Mouse (Mus musculus) forebrain, embryonic 16.5 days (tissue): ENCODE measurements at regions not wholly inside any gene's neighbourhood (a gene's known extent, or its start where the extent isn't known, plus 50 kb on each side); places are given as distances from the start of the nearest gene placed in this dataset.
"Not testable (repeated sequence)": the region's sequence is repeated elsewhere in the genome, so short reads cannot be mapped to it uniquely, and the experiment has no call there.

Experiments used
- ATAC-seq: fragments of 200-750 bp; cut with Nextera tagmentation; 2 replicates; pipeline ENCODE4 v1.8.0; 2017; ENCODE audit warnings: mild to moderate bottlenecking, moderate library complexity
- H3K27ac ChIP-seq: fragments of 300-500 bp; sonication (generic); 2 replicates; pipeline ENCODE4 v1.5.1; 2014; ENCODE audit warnings: low read length, control low read depth
- H3K27me3 ChIP-seq: fragments of 300-500 bp; sonication (generic); replicated peaks from 2 replicates; pipeline ENCODE4 v1.6.1; 2014; ENCODE audit warnings: low read length; ENCODE audit not compliant: control insufficient read depth, insufficient read depth
- H3K36me3 ChIP-seq: fragments of 300-500 bp; sonication (generic); 2 replicates; pipeline ENCODE4 v1.6.1; 2014; ENCODE audit not compliant: control insufficient read depth, insufficient read depth
- H3K4me1 ChIP-seq: fragments of 300-500 bp; sonication (generic); replicated peaks from 2 replicates; pipeline ENCODE4 v1.6.1; 2014; ENCODE audit warnings: low read length; ENCODE audit not compliant: control insufficient read depth, insufficient read depth
- H3K4me2 ChIP-seq: fragments of 300-500 bp; sonication (generic); 2 replicates; pipeline ENCODE4 v1.6.1; 2014; ENCODE audit warnings: mild to moderate bottlenecking, low read length, control low read depth
- H3K4me3 ChIP-seq: fragments of 300-500 bp; sonication (generic); replicated peaks from 2 replicates; pipeline ENCODE4 v1.5.1; 2014; ENCODE audit warnings: mild to moderate bottlenecking, low read length, control low read depth
- H3K9ac ChIP-seq: fragments of 300-500 bp; sonication (generic); replicated peaks from 2 replicates; pipeline ENCODE4 v1.6.1; 2014; ENCODE audit warnings: low read depth, low read length, control low read depth
- H3K9me3 ChIP-seq: fragments of 300-500 bp; sonication (generic); 2 replicates; pipeline ENCODE4 v1.6.1; 2016; ENCODE audit warnings: low read length; ENCODE audit not compliant: control insufficient read depth
- WGBS: fragments of 180-500 bp; shearing (Covaris S2); extraction: QIAGEN DNeasy Blood & Tissue Kit; methylation state at CpG from one replicate; pipeline ENCODE4 v1.1.7; 2014; 5-methylcytosine and 5-hydroxymethylcytosine counted together

- no peaks in the 10 kb centered on the region for H3K27me3 ChIP-seq
- no peaks in the 10 kb centered on the region for H3K4me1 ChIP-seq
- H3K9me3 ChIP-seq, result no peaks in the 10 kb centered on the region
- no peaks in the 10 kb centered on the region for H3K36me3 ChIP-seq
- no peak overlapping the region for H3K9ac ChIP-seq
- H3K4me2 ChIP-seq, result no peak overlapping the region
- 81% methylated on average over 1 of the region's 1 CpGs for WGBS
- H3K27ac ChIP-seq, result no peak overlapping the region
- H3K4me3 ChIP-seq, result no peak overlapping the region
- ATAC-seq, result no peak
These were observed 128.5 kb upstream of the Ghr start for GRCm38 (mm10) chr15:3711764-3712163.

GRCm38 (mm10) chr15:3707089-3708078 lies 124.1 kb upstream of the Ghr start:
- no peaks in the 10 kb centered on the region for H3K27me3 ChIP-seq
- no peak overlapping the region for H3K27ac ChIP-seq
- no peak for ATAC-seq
- no peak overlapping the region for H3K9ac ChIP-seq
- no peak overlapping the region for H3K4me2 ChIP-seq
- no peaks in the 10 kb centered on the region for H3K4me1 ChIP-seq
- H3K4me3 ChIP-seq, result no peak overlapping the region
- H3K9me3 ChIP-seq, result no peaks in the 10 kb centered on the region
- WGBS, result 84% methylated on average over 11 of the region's 11 CpGs
- H3K36me3 ChIP-seq, result no peaks in the 10 kb centered on the region

GRCm38 (mm10) chr15:3699234-3699814 lies 116.0 kb upstream of the Ghr start:
- no peak for ATAC-seq
- H3K4me3 ChIP-seq, result no peak overlapping the region
- no peak overlapping the region for H3K4me2 ChIP-seq
- no peak overlapping the region for H3K9ac ChIP-seq
- no peak overlapping the region for H3K27ac ChIP-seq
- no peaks in the 10 kb centered on the region for H3K27me3 ChIP-seq
- WGBS, result 82% methylated on average over 4 of the region's 4 CpGs
- no peaks in the 10 kb centered on the region for H3K4me1 ChIP-seq
- no peaks in the 10 kb centered on the region for H3K9me3 ChIP-seq
- H3K36me3 ChIP-seq, result no peaks in the 10 kb centered on the region

GRCm38 (mm10) chr15:3685254-3685653 lies 102.0 kb upstream of the Ghr start:
- no peaks in the 10 kb centered on the region for H3K27me3 ChIP-seq

GRCm38 (mm10) chr15:3677026-3677425 lies 93.7 kb upstream of the Ghr start:
- H3K4me1 ChIP-seq, H3K9ac ChIP-seq, H3K9me3 ChIP-seq, H3K27me3 ChIP-seq, H3K4me3 ChIP-seq, H3K27ac ChIP-seq, H3K4me2 ChIP-seq, H3K36me3 ChIP-seq, ATAC-seq: not testable (repeated sequence)
- 8% methylated on average over 4 of the region's 4 CpGs for WGBS

More at GRCm38 (mm10) chr15:3685254-3685653, 102.0 kb upstream of the Ghr start:
- Histone ChIP-seq H3K4me2 (no peak overlapping the region), H3K4me1 (no peaks in the 10 kb centered on the region), H3K4me3 (no peak overlapping the region), H3K9ac (no peak overlapping the region), H3K27ac (no peak overlapping the region), H3K9me3 (no peaks in the 10 kb centered on the region), H3K36me3 (no peaks in the 10 kb centered on the region)
- ATAC-seq, result no peak
- WGBS, result 69% methylated on average over 1 of the region's 1 CpGs

- no peaks in the 10 kb centered on the region for H3K4me1 ChIP-seq
- no peak overlapping the region for H3K27ac ChIP-seq
- no peak overlapping the region for H3K4me2 ChIP-seq
- H3K27me3 ChIP-seq, result no peaks in the 10 kb centered on the region
- 85% methylated on average over 2 of the region's 2 CpGs for whole genome bisulfite sequencing
- ATAC-seq, result no peak
- H3K4me3 ChIP-seq, result no peak overlapping the region
- no peak overlapping the region for H3K9ac ChIP-seq
- no peaks in the 10 kb centered on the region for H3K9me3 ChIP-seq
- H3K36me3 ChIP-seq, result no peaks in the 10 kb centered on the region
These were observed 89.3 kb upstream of the Ghr start for GRCm38 (mm10) chr15:3672586-3672985.

- Histone ChIP-seq H3K4me2 (no peak overlapping the region), H3K4me1 (no peaks in the 10 kb centered on the region), H3K9me3 (no peaks in the 10 kb centered on the region), H3K4me3 (no peak overlapping the region), H3K27me3 (no peaks in the 10 kb centered on the region), H3K36me3 (no peaks in the 10 kb centered on the region), H3K27ac (no peak overlapping the region), H3K9ac (no peak overlapping the region)
- ATAC-seq, result no peak
- WGBS, result 90% methylated on average over 3 of the region's 3 CpGs
These were observed 87.9 kb upstream of the Ghr start for GRCm38 (mm10) chr15:3671169-3671568.

- WGBS, result 88% methylated on average over 1 of the region's 1 CpGs
- no peaks in the 10 kb centered on the region for H3K27me3 ChIP-seq
- no peaks in the 10 kb centered on the region for H3K4me1 ChIP-seq
- H3K36me3 ChIP-seq, result no peaks in the 10 kb centered on the region
- no peak overlapping the region for H3K4me3 ChIP-seq
- ATAC-seq, result no peak
- H3K4me2 ChIP-seq, result no peak overlapping the region
- no peak overlapping the region for H3K27ac ChIP-seq
- H3K9ac ChIP-seq, result no peak overlapping the region
- H3K9me3 ChIP-seq, result no peaks in the 10 kb centered on the region
These were observed 86.1 kb upstream of the Ghr start for GRCm38 (mm10) chr15:3669411-3669810.

GRCm38 (mm10) chr15:3668863-3669262 lies 85.6 kb upstream of the Ghr start:
- Histone ChIP-seq H3K9ac (no peak overlapping the region), H3K27ac (no peak overlapping the region), H3K4me2 (no peak overlapping the region), H3K4me3 (no peak overlapping the region), H3K4me1 (no peaks in the 10 kb centered on the region), H3K9me3 (no peaks in the 10 kb centered on the region), H3K36me3 (no peaks in the 10 kb centered on the region), H3K27me3 (no peaks in the 10 kb centered on the region)
- no peak for ATAC-seq
- 94% methylated on average over 2 of the region's 2 CpGs for WGBS
